Comparison of ENCODE assay signal across 9 mouse cellular contexts in the genomic region with DNA sequence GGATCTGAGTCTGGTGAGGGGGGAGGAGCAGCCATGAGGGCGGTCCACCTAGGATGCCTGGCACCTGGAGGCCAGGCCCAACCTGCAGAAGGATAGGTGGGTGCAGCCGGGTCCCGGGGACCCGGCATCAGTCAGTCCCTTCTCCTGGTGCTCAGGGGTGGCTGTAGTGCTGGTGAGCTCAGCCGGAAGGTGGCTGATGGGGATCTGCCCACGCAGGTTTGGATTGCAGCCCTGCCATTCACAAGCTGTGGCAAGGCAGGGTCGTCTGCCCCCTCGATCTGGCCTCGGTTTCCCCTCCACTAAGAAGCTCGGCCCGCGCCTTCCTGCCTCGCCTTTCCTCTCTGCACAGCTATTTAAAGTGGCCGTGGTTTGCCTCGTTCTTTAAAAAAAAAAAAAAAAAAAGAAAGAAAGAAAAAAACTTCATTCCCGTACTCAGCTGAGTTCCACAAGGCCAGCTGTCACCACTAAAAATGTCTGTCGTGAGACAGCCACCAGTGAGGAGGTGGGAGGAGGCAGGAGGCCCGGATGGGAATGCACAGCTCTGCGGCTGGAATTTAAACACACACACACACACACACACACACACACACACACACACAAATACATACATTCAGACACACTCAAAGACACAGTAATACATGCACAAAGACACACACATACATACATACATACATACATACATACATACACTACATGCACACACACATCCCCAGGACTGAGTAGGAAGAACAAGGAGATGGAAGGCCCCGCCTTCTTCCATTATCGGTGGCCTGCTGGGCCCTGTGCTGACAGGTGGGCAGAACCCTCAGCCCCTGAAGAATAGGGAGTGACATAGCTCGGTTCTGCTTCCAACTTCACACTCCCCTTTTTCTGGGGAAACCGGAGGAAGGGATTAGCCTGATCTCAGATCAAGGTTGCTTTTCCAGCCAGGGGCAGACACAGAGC. TPM values are rescaled to one million over a fixed set of nuclear protein-coding genes. Genes with fewer than 3 reads are reported as not detected.
DNase-seq lines count a peak whose midpoint lies in the region; ATAC-seq and TF ChIP-seq lines count a peak whose summit lies in the region.
"Had no signal": no experiment of that assay in that cellular context is flagged by ENCODE, and none has a peak within 500 bp of the region (broad histone marks: within the 10 kb centered on the region; RNA-seq: fewer than 3 reads in every experiment).

No protein-coding gene starts in this region.

- no peaks in the 10 kb centered on the region for H3K27me3 ChIP-seq in myocyte (ENCODE audit: control insufficient read depth, insufficient read depth, insufficient read length)
- H3K27me3 ChIP-seq in liver, postnatal 0 days (ENCODE audit: insufficient read depth, low read length) = no peaks in the 10 kb centered on the region

- no peak overlapping the region for H3K27ac ChIP-seq in liver, postnatal 0 days (ENCODE audit: low read depth)

- 43% methylated on average over 20 of the region's 23 CpGs for WGBS in liver, postnatal 0 days (ENCODE audit: insufficient replicate concordance)

- ATAC-seq in liver, postnatal 0 days = no peak

- H3K4me1 ChIP-seq in liver, postnatal 0 days (ENCODE audit: insufficient read depth) = no peaks in the 10 kb centered on the region

- peak; percentile 25 for DNase-seq in adrenal gland, postnatal 10 days
- no peak for DNase-seq in adrenal gland, adult 8-10 months
- DNase-seq in kidney, postnatal 4 days = peak; percentile 64 to 78
- no peak for DNase-seq in kidney, adult 8-10 months
- peak; percentile 72 to 82 for DNase-seq in frontal cortex, postnatal 36 days (ENCODE audit: low spot score in 2 of 2)
- DNase-seq in thymus, adult 18-20 months = no peak
- no peak for DNase-seq in liver, postnatal 0 days
- DNase-seq: thymus, postnatal 25 days had no signal

- no peaks in the 10 kb centered on the region for H3K79me2 ChIP-seq in myocyte (ENCODE audit: control insufficient read depth, insufficient read depth)

- no peak overlapping the region for H3K4me3 ChIP-seq in myocyte
- H3K4me3 ChIP-seq in liver, postnatal 0 days (ENCODE audit: low read depth, low read length) = no peak overlapping the region

- TF ChIP-seq CTCF in liver, postnatal 0 days (IDR thresholded peaks at IDR 0.05; ENCODE audit: low read depth) = no peak

- H3K36me3 ChIP-seq in myocyte (ENCODE audit: control insufficient read depth, insufficient read depth) = no peaks in the 10 kb centered on the region
- H3K36me3 ChIP-seq in liver, postnatal 0 days (replicated peaks; ENCODE audit: insufficient read depth, low read length) = no peaks in the 10 kb centered on the region

- peak overlapping the region; percentile 24 for H3K4me2 ChIP-seq in myocyte (ENCODE audit: low read depth)
- H3K4me2 ChIP-seq in liver, postnatal 0 days (ENCODE audit: low read depth, low read length) = no peak overlapping the region

- no peak overlapping the region for H3K9ac ChIP-seq in liver, postnatal 0 days (replicated peaks)

- no peak overlapping the region for H3ac ChIP-seq in myocyte (ENCODE audit: control insufficient read depth, insufficient read length)

- TF ChIP-seq POLR2A in myocyte (IDR thresholded peaks at IDR 0.05; ENCODE audit: insufficient read length, low read depth) = no peak

- no peaks in the 10 kb centered on the region for H3K9me3 ChIP-seq in liver, postnatal 0 days (ENCODE audit: low read length)

- no peak for TF ChIP-seq EP300 in liver, postnatal 0 days (IDR thresholded peaks at IDR 0.05; ENCODE audit: low read depth)

TF ChIP-seq in myocyte, 11 proteins besides CTCF, POLR2A, EP300 and RAD21:
- TF ChIP-seq E2F4 (IDR thresholded peaks at IDR 0.05; ENCODE audit: insufficient read depth) (no peak), MYOG (IDR thresholded peaks at IDR 0.05; ENCODE audit: control insufficient read depth in 1 of 3, insufficient read depth in 1 of 3, insufficient read length in 2 of 3, low read depth in 2 of 3) (peak in 1 of 3 experiments; percentile 69), MYOD1 (IDR thresholded peaks at IDR 0.05; ENCODE audit: control insufficient read depth in 1 of 3, insufficient read length in 2 of 3, low read depth in 2 of 3) (peak in 1 of 3 experiments; percentile 66), MAX (IDR thresholded peaks at IDR 0.05; ENCODE audit: low read depth) (no peak)

RNA-seq across cellular contexts. Expression of a gene that starts 29.9 kb away (rescaled TPM):
- total RNA-seq in adrenal gland, postnatal 10 days (2021) = 1 to 10 TPM; 5.9 to 8.4 TPM
- total RNA-seq in adrenal gland, adult 8-10 months (2022) = 1 to 10 TPM; 3.8 to 7.7 (median 6.8) TPM
- polyA plus RNA-seq in myocyte (2012; fragmentation: generic; extraction: Trizol) = 20.5 TPM
- polyA plus RNA-seq in liver, postnatal 0 days (2015; fragmentation: Nextera tagmentation; extraction: Ambion mirVana) = 0.31 and 0.69 TPM in 2 replicates

Comparison
In these comparisons a context has a peak if more than half of its experiments do, and no peak if none do; other contexts are left out.
1. DNase-seq: peak in adrenal gland, postnatal 10 days (single experiment), kidney, postnatal 4 days (2 of 2) and frontal cortex, postnatal 36 days (2 of 2); none in adrenal gland, adult 8-10 months (single experiment), kidney, adult 8-10 months (0 of 2), thymus, adult 18-20 months (0 of 2) and liver, postnatal 0 days (single experiment).